Mouse (Mus musculus) ovary, postnatal 14 days (tissue): ENCODE results near the gene Scamp2.

Source experiments
- DNase-seq: peaks from one replicate; pipeline ENCODE4 v3.0.0; 2022; ENCODE audit warnings: low spot score

Scamp2 gene

DNA sequence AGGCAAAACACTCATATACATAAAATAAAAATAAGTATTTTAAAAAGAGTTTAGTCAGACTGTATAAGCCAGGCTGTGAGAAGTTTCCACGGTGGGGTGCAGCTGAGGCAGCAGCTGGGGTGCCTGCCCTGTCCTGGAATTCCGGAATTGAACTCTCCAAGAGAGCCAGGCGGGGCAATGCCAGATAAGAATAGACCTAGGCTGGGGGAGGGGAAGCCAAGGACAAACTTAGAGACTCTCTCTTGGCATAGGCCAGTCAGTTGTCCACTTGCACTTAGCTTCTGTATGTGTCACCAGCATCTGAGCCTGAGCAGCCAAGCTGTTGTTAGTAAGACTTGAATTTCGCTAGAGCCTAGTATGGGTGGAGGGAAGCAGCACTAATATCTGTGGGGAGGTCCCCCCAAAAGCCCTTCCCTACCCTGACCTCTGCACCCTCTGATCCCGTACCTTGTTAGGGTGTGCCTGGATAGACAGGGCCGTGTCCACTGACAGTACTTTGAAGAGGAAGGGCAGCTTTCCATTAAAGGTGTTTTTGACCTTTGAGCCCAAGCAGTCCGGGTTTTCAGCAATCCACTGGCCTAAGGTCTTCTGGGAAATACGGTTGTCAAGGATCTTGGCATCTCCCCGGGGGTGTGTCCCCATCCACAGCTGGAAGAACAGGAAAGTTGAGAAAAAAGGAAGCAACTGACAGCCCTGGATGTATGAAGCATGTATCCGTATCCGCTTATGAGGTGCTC, 10.4 kb upstream of the Scamp2 start:
- DNase-seq = no peak

- DNase-seq = peak; percentile 42
Observed at GRCm38 (mm10) chr9:57552139-57552887, 8.4 kb upstream of the Scamp2 start, which contains the start of gene Mpi. TSS of gene Mpi (minus strand) at chr9:57552763.

- DNase-seq = no peak
Observed at GRCm38 (mm10) chr9:57553119-57553518, 7.6 kb upstream of the Scamp2 start.

GRCm38 (mm10) chr9:57554753-57555152, 6.0 kb upstream of the Scamp2 start:
- no peak for DNase-seq

GRCm38 (mm10) chr9:57557215-57557614, 3.5 kb upstream of the Scamp2 start:
- DNase-seq = no peak

GRCm38 (mm10) chr9:57558625-57559024, 2.1 kb upstream of the Scamp2 start:
- no peak for DNase-seq

- no peak for DNase-seq
Observed at GRCm38 (mm10) chr9:57559568-57559967, 1.2 kb upstream of the Scamp2 start.

DNA sequence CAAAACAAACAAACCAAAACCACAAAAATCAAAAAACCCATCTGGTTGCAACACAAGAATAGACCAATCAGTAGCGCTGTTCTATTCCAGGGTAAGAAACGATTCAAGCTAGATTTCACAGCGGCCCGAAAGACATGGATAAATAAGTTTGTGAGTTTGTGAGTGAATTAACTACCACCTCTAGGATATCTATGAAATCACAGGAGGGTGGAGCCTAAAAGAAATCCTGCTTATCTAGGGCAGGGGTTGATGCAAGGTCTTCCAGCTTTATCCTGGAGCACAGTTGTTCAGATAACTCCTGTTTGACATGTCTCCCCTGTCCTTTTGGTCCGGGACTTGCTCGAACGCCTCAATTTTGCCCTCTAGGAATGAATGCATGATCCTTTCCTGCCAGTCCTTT, 480 bp upstream of the Scamp2 start:
- no peak for DNase-seq

DNA sequence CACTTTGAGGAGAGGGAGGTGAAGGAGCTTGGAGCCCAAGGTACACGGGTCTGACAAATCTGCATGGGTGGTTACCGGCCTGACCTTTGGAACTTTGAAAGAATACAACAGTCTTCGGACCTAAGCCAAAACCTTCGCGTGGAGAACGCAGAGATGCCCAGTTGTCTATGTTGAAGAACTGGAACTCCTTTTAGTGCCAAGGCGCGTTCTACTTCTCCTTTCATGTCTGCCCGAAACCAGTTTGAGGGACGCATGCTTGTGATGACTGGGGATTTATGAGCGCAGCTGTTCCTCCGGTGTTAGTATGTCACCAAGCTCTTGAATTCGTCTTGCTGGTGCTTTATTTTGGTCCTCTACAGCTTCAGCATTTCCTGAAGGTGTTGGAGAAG, 962 bp downstream of the Scamp2 start:
- no peak for DNase-seq

- DNase-seq = peak; percentile 58
Observed at GRCm38 (mm10) chr9:57562896-57563372, 2.2 kb downstream of the Scamp2 start.

DNA sequence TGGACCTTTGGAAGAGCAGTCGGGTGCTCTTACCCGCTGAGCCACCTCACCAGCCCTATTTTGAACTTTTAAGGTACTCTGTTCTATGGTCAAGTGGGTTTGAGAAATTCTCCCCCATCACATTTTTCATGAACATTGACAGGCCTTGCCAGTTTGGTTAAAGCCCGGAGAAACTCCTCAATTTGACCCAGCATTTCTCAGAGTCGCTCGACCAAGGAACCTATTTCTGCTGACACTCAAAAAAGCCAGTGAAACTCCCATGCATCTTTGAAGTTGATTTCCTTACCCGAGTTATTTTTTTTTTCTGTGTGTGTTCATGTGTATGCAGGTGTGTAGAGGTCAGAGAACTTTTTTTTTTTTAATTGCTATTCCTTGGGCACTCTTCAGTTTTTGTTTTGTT, 3.9 kb downstream of the Scamp2 start:
- no peak for DNase-seq

DNA sequence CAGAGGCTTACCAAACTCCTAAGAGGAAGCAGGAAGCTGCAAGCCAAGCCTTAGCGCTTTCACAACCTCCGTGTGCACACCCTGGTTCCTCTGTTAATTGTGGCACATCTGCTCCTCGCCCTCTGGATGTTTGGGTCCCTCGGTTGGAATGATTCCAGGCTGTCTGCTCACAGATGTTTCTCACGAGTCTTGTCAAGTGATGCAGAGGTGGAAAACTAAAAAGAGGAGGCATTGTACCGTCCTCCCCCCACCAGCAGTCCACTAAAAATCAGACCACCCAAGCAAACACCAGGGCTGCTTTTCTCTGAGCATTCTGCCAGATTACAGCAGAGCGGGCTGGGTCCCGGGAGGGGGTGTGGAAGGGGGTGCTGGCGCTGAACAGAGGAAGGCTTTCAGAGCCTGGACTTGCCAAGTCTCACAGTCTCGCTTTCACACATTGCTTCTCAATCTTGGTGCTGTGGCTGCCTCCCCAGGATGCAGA, 5.0 kb downstream of the Scamp2 start:
- DNase-seq = peak; percentile 41

GRCm38 (mm10) chr9:57566846-57567245, 6.1 kb downstream of the Scamp2 start:
- DNase-seq = no peak

DNA sequence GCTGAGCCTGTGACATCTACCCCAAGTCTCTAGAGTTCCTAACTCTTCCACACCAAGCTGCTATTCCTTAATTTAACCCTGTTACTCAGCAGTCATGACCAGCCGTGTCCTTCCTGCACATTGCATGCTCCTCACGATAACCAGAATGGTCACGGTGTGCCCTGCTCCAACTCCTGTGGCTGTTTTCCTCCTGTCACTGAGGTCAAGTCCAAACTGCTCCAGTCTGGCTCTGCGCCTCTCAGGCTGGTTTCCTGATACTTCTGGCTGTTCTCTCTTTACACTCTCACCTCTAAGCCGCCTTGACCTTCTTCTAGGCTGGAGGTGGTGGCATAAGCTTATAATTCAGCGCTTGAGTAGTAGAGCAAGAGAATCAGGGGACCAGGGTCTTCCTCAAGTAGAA, 7.8 kb downstream of the Scamp2 start:
- no peak for DNase-seq

DNA sequence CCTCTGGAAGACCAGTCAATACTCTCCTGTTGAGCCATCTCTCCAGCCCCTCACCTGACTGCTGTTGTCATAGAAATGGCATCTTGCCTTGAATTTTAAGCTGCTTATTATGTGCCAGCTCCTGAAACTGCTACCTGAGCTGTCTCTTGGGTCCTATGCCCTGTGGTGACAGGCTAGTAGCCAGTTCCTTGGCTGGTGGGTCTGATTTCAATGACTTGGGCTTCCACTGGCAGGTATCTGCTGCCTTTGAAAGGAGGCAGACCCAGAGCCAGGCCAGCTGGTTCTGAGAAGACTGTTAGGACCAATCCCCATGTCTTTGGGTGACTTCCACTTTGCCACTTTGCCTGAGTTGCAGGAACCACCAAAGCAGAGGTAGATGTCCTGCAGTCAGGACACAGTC, 13.7 kb downstream of the Scamp2 start:
- DNase-seq = no peak

GRCm38 (mm10) chr9:57575577-57575976, 14.8 kb downstream of the Scamp2 start:
- no peak for DNase-seq

- no peak for DNase-seq
Observed at GRCm38 (mm10) chr9:57577144-57577849, 16.6 kb downstream of the Scamp2 start.

- DNase-seq = no peak
Observed at GRCm38 (mm10) chr9:57584991-57585390, 24.2 kb downstream of the Scamp2 start.

GRCm38 (mm10) chr9:57589224-57590126, 28.7 kb downstream of the Scamp2 start, which contains the start of gene Ulk3:
TSS of gene Ulk3 (plus strand) at chr9:57589452.
- DNase-seq = peak; percentile 62

DNA sequence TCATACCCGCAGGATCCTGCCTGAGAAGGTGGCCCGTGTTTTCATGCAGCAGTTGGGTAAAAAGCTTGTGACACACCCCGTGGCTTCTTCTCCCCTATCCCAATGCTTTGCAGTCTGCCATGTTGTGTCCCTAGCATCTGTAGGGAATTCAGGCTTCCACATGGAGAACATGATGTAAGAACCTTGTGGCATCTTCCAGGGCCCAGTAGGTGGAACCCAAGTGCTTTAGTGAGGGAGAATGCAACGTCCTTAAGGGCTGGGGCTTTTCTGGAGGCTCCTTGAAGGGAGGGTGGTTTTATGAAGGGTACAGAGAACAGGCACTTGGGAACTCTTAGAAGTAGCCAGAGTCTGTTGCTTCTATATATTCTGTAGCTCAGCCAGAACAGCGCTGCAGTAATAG, 30.0 kb downstream of the Scamp2 start:
- DNase-seq = no peak

GRCm38 (mm10) chr9:57593454-57594173, 32.9 kb downstream of the Scamp2 start:
- no peak for DNase-seq
